In genomic region chr16:18585676-18586075, GRCm38 (mm10) we compare ENCODE assay signal across 8 mouse cellular contexts. TPM values are rescaled to one million over a fixed set of nuclear protein-coding genes. Genes with fewer than 3 reads are reported as not detected.
DNase-seq lines count a peak whose midpoint lies in the region; ATAC-seq and TF ChIP-seq lines count a peak whose summit lies in the region.

No protein-coding gene starts in this region.

- 3% methylated on average over 10 of the region's 10 CpGs for WGBS in forebrain, embryonic 11.5 days
- WGBS in forebrain, postnatal 0 days = 18% methylated on average over 10 of the region's 10 CpGs
- 11% methylated on average over 10 of the region's 10 CpGs for WGBS in liver, embryonic 12.5 days (ENCODE audit: insufficient replicate concordance)

- no peak for DNase-seq in forebrain, embryonic 11.5 days (ENCODE audit: low spot score)
- DNase-seq in forebrain, postnatal 0 days = no peak
- peak; percentile 30 for DNase-seq in retina, postnatal 1 day
- DNase-seq in retina, embryonic 14.5 days (ENCODE audit: low spot score) = no peak
- no peak for DNase-seq in layer of hippocampus, adult 2 months (ENCODE audit: low spot score in 2 of 2)
- no peak for DNase-seq in right cerebral cortex, postnatal 25 days
- DNase-seq in frontal cortex, postnatal 25 days (ENCODE audit: low spot score in 2 of 2) = no peak

- H3K36me3 ChIP-seq in forebrain, embryonic 11.5 days (ENCODE audit: control insufficient read depth, insufficient read depth, low read length) = no peaks in the 10 kb centered on the region
- no peaks in the 10 kb centered on the region for H3K36me3 ChIP-seq in forebrain, postnatal 0 days (ENCODE audit: insufficient read depth)
- no peaks in the 10 kb centered on the region for H3K36me3 ChIP-seq in liver, embryonic 12.5 days

- H3K4me1 ChIP-seq in forebrain, embryonic 11.5 days (replicated peaks; ENCODE audit: control insufficient read depth, insufficient read depth, low read length) = peaks cover 26% of the 10 kb centered on the region
- peaks cover 5% of the 10 kb centered on the region; the same call in 1 of the 2 replicates for H3K4me1 ChIP-seq in forebrain, postnatal 0 days (ENCODE audit: insufficient read depth)
- peaks cover 44% of the 10 kb centered on the region for H3K4me1 ChIP-seq in liver, embryonic 12.5 days

- no peak overlapping the region for H3K4me2 ChIP-seq in forebrain, embryonic 11.5 days (ENCODE audit: low read depth, low read length, severe bottlenecking)
- no peak overlapping the region for H3K4me2 ChIP-seq in forebrain, postnatal 0 days (ENCODE audit: low read depth)
- H3K4me2 ChIP-seq in liver, embryonic 12.5 days = no peak overlapping the region

- H3K27ac ChIP-seq in forebrain, embryonic 11.5 days (ENCODE audit: low read depth, low read length) = no peak overlapping the region
- H3K27ac ChIP-seq in forebrain, postnatal 0 days (ENCODE audit: low read depth, low read length) = no peak overlapping the region
- no peak overlapping the region for H3K27ac ChIP-seq in liver, embryonic 12.5 days
- H3K27ac ChIP-seq in layer of hippocampus, adult 2 months = no peak overlapping the region

- peak overlapping the region; percentile 33 for H3K4me3 ChIP-seq in forebrain, embryonic 11.5 days (ENCODE audit: low read depth, low read length)
- H3K4me3 ChIP-seq in forebrain, postnatal 0 days (ENCODE audit: low read depth, low read length) = no peak overlapping the region
- H3K4me3 ChIP-seq in liver, embryonic 12.5 days = 0 out of 2 replicates have a peak overlapping the region, but pooled peaks have one; percentile 41
- no peak overlapping the region for H3K4me3 ChIP-seq in layer of hippocampus, adult 2 months

- peaks cover 98% of the 10 kb centered on the region for H3K27me3 ChIP-seq in forebrain, embryonic 11.5 days (ENCODE audit: control insufficient read depth, insufficient read depth, low read length)
- peaks cover 96% of the 10 kb centered on the region for H3K27me3 ChIP-seq in forebrain, postnatal 0 days (ENCODE audit: insufficient read depth, low read length)
- H3K27me3 ChIP-seq in liver, embryonic 12.5 days (replicated peaks) = peaks cover 100% of the 10 kb centered on the region

- H3K9ac ChIP-seq in forebrain, embryonic 11.5 days (ENCODE audit: low read length) = no peak overlapping the region
- H3K9ac ChIP-seq in forebrain, postnatal 0 days = no peak overlapping the region
- H3K9ac ChIP-seq in liver, embryonic 12.5 days = no peak overlapping the region

- no peak for ATAC-seq in forebrain, embryonic 11.5 days (replicated peaks; ENCODE audit: low FRiP score)
- no peak for ATAC-seq in forebrain, postnatal 0 days
- ATAC-seq in liver, embryonic 12.5 days = no peak

- H3K9me3 ChIP-seq in forebrain, embryonic 11.5 days (ENCODE audit: control insufficient read depth, low read length) = no peaks in the 10 kb centered on the region
- no peaks in the 10 kb centered on the region for H3K9me3 ChIP-seq in forebrain, postnatal 0 days (ENCODE audit: low read length)
- no peaks in the 10 kb centered on the region for H3K9me3 ChIP-seq in liver, embryonic 12.5 days (replicated peaks)

- no peak for TF ChIP-seq CTCF in forebrain, postnatal 0 days (IDR thresholded peaks at IDR 0.05; ENCODE audit: low read depth)
- no peak for TF ChIP-seq CTCF in layer of hippocampus, adult 2 months (conservative IDR thresholded peaks at IDR 0.05)

RNA-seq across cellular contexts. Expression of gene Tbx1, which starts 4.8 kb away (rescaled TPM):
- 0.83 and 1.3 TPM in 2 replicates for polyA plus RNA-seq in forebrain, embryonic 11.5 days (2014; fragmentation: Nextera tagmentation; extraction: Ambion mirVana)
- total RNA-seq in forebrain, postnatal 0 days (2014; rRNA removed) = 0.71 and 1.2 TPM in 2 replicates
- polyA plus RNA-seq in forebrain, postnatal 0 days (2015; fragmentation: Nextera tagmentation; extraction: Ambion mirVana) = 0.70 and 0.90 TPM in 2 replicates
- polyA plus RNA-seq in liver, embryonic 12.5 days (2016; fragmentation: Nextera tagmentation; extraction: Ambion mirVana) = 0.08 TPM in 1 of 2 replicates, not detected in the other
- total RNA-seq in layer of hippocampus, adult 2 months (2021) = 1 to 10 TPM; 1.4 to 1.5 TPM

RNA-seq across cellular contexts. Expression of gene Gp1bb, which starts 36.5 kb away (rescaled TPM):
- polyA plus RNA-seq in forebrain, embryonic 11.5 days (2014; fragmentation: Nextera tagmentation; extraction: Ambion mirVana) = 5.3 and 6.0 TPM in 2 replicates
- 34.1 and 34.2 TPM in 2 replicates for total RNA-seq in forebrain, postnatal 0 days (2014; rRNA removed)
- polyA plus RNA-seq in forebrain, postnatal 0 days (2015; fragmentation: Nextera tagmentation; extraction: Ambion mirVana) = 9.4 and 11.4 TPM in 2 replicates
- polyA plus RNA-seq in liver, embryonic 12.5 days (2016; fragmentation: Nextera tagmentation; extraction: Ambion mirVana) = 40.8 and 44.2 TPM in 2 replicates
- total RNA-seq in layer of hippocampus, adult 2 months (2021) = 1 to 10 TPM; 1.0 to 1.4 TPM

RNA-seq across cellular contexts. Expression of gene Gm49601, which starts 40.6 kb away (rescaled TPM):
- 2.8 and 3.4 TPM in 2 replicates for polyA plus RNA-seq in forebrain, embryonic 11.5 days (2014; fragmentation: Nextera tagmentation; extraction: Ambion mirVana)
- total RNA-seq in forebrain, postnatal 0 days (2014; rRNA removed) = 32.7 and 33.4 TPM in 2 replicates
- polyA plus RNA-seq in forebrain, postnatal 0 days (2015; fragmentation: Nextera tagmentation; extraction: Ambion mirVana) = 3.6 and 4.9 TPM in 2 replicates
- polyA plus RNA-seq in liver, embryonic 12.5 days (2016; fragmentation: Nextera tagmentation; extraction: Ambion mirVana) = 0.31 and 0.61 TPM in 2 replicates
- 100 to 1,000 TPM; 207 to 223 TPM for total RNA-seq in layer of hippocampus, adult 2 months (2021)

RNA-seq across cellular contexts. Expression of gene Sept5, which starts 44.1 kb away (rescaled TPM):
- polyA plus RNA-seq in forebrain, embryonic 11.5 days (2014; fragmentation: Nextera tagmentation; extraction: Ambion mirVana) = 44.2 and 48.2 TPM in 2 replicates
- total RNA-seq in forebrain, postnatal 0 days (2014; rRNA removed) = 372 and 373 TPM in 2 replicates
- 265 and 267 TPM in 2 replicates for polyA plus RNA-seq in forebrain, postnatal 0 days (2015; fragmentation: Nextera tagmentation; extraction: Ambion mirVana)
- polyA plus RNA-seq in liver, embryonic 12.5 days (2016; fragmentation: Nextera tagmentation; extraction: Ambion mirVana) = 2.6 and 2.8 TPM in 2 replicates
- 100 to 1,000 TPM; 560 to 619 TPM for total RNA-seq in layer of hippocampus, adult 2 months (2021)

Comparison
In these comparisons a context has a peak if more than half of its experiments do, and no peak if none do; other contexts are left out.
1. H3K4me3 ChIP-seq: peak in forebrain, embryonic 11.5 days (single experiment) and liver, embryonic 12.5 days (single experiment); none in forebrain, postnatal 0 days (single experiment) and layer of hippocampus, adult 2 months (single experiment).